Mouse (Mus musculus): ENCODE measurements around the gene Bcl11b. TPM values are rescaled to one million over a fixed set of nuclear protein-coding genes. Genes with fewer than 3 reads are reported as not detected.

Bcl11b gene
- polyA plus RNA-seq, 1 experiment: 22.3 TPM

DNA sequence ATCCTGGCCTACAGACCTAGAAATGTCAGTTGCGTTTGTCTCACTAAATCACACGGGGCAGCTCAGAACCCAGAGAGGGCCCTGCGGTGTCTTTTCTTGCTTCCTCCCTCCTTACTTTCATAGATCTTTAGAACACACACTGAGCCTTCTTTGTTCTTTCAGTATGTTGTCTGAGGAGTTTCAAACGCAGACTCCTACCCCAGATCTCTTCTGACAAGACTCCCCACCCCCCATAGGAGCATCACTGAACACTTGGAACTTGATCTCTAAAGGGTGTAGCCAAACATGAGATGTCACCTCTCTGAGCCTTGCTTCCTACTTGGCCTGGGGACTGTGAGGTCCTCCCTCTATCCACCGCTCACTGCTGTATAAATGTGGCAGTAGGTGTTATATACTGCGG is 82.2 kb downstream of the Bcl11b start:
- Histone ChIP-seq H3K36me3 (ENCODE audit: control insufficient read depth, insufficient read depth, low read length) (peaks cover 11% of the 10 kb centered on the region), H3K4me3 (ENCODE audit: low read depth, low read length) (no peak overlapping the region), H3K27me3 (ENCODE audit: control insufficient read depth, insufficient read depth, low read length) (no peaks in the 10 kb centered on the region), H3K4me1 (ENCODE audit: control insufficient read depth, insufficient read depth, insufficient read length, low read length) (no peaks in the 10 kb centered on the region; the same call in 1 of the 2 replicates), H3K27ac (ENCODE audit: insufficient read depth, low read depth, low read length) (no peak overlapping the region)
- TF ChIP-seq CTCF (IDR thresholded peaks at IDR 0.05; ENCODE audit: extremely low read depth, insufficient read length, insufficient replicate concordance, low read depth, low read length) (no peak), POLR2A (IDR thresholded peaks at IDR 0.05; ENCODE audit: low read depth, low read length) (no peak)
- 79% methylated on average over 6 of the region's 6 CpGs for WGBS

DNA sequence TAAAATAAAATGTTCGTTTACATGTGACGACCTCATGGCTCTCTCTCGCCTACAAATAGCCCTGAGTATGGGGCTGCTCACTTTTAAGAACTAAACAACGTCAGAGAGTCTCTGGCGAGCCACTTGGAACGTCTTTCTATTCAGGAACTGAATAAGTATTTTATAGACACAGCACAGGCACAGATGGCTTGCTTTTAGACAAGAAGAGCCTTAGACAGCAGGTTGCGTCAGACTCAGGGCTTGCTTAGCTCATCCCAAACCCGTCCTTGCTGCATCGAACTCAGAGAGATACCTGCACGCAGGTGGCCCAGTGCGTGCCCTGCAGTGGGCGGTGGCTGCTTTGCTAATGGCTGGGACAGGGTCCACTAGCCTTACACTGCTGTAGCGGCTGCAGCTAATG is 82.7 kb downstream of the Bcl11b start:
- TF ChIP-seq POLR2A (IDR thresholded peaks at IDR 0.05; ENCODE audit: low read depth, low read length) (no peak), CTCF (IDR thresholded peaks at IDR 0.05; ENCODE audit: extremely low read depth, insufficient read length, insufficient replicate concordance, low read depth, low read length) (no peak)
- no peaks in the 10 kb centered on the region; the same call in 1 of the 2 replicates for H3K4me1 ChIP-seq (ENCODE audit: control insufficient read depth, insufficient read depth, insufficient read length, low read length)
- H3K36me3 ChIP-seq (ENCODE audit: control insufficient read depth, insufficient read depth, low read length): peaks cover 16% of the 10 kb centered on the region
- H3K27ac ChIP-seq (ENCODE audit: insufficient read depth, low read depth, low read length): no peak overlapping the region
- 66% methylated on average over 13 of the region's 13 CpGs for WGBS
- no peaks in the 10 kb centered on the region for H3K27me3 ChIP-seq (ENCODE audit: control insufficient read depth, insufficient read depth, low read length)
- H3K4me3 ChIP-seq (ENCODE audit: low read depth, low read length): no peak overlapping the region

DNA sequence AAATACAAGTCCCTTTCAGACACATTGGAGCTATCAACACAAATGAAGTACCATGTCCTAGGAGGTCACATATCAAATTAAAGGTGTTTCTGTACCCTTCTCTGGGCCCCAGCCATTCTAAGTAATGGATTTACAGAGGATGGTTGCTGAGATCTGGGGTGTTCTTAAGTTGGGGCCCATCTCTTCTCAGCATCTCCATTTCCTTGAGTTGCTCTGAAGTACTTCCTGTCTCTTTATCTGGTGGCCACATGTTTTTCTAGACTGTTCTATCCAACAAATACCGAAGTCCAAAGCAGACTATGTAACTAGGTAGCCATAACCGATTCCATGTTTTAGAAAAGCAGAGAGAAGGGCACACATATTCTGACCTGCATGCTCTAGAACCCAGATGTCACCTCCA is 83.3 kb downstream of the Bcl11b start:
- peaks cover 22% of the 10 kb centered on the region for H3K36me3 ChIP-seq (ENCODE audit: control insufficient read depth, insufficient read depth, low read length)
- TF ChIP-seq CTCF (IDR thresholded peaks at IDR 0.05; ENCODE audit: extremely low read depth, insufficient read length, insufficient replicate concordance, low read depth, low read length) (no peak), POLR2A (IDR thresholded peaks at IDR 0.05; ENCODE audit: low read depth, low read length) (no peak)
- H3K27me3 ChIP-seq (ENCODE audit: control insufficient read depth, insufficient read depth, low read length): no peaks in the 10 kb centered on the region
- H3K4me1 ChIP-seq (ENCODE audit: control insufficient read depth, insufficient read depth, insufficient read length, low read length): no peaks in the 10 kb centered on the region; the same call in 1 of the 2 replicates
- H3K27ac ChIP-seq (ENCODE audit: insufficient read depth, low read depth, low read length): no peak overlapping the region
- no peak overlapping the region for H3K4me3 ChIP-seq (ENCODE audit: low read depth, low read length)
- 68% methylated on average over 2 of the region's 2 CpGs for WGBS

DNA sequence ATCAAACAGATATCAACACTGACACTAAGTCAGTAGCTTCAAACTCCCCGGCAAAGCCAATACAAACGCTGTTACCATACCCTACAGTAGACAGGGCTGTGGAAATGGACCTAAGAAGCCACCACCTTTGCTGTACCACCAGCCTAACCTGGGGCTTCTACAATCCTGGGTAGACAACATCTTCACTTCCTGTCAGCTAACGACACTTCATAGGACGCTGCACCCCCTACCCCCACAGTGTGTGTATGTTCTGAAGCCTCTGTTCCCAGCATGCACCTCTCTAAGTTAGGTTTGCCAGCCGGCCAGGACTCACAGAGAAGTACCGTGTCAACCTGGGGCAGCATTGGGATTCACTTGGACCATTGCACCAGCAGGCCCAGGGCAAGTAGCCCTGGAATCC is 84.6 kb downstream of the Bcl11b start:
- Histone ChIP-seq H3K4me1 (ENCODE audit: control insufficient read depth, insufficient read depth, insufficient read length, low read length) (no peaks in the 10 kb centered on the region; the same call in 1 of the 2 replicates), H3K27ac (ENCODE audit: insufficient read depth, low read depth, low read length) (no peak overlapping the region), H3K27me3 (ENCODE audit: control insufficient read depth, insufficient read depth, low read length) (no peaks in the 10 kb centered on the region), H3K36me3 (ENCODE audit: control insufficient read depth, insufficient read depth, low read length) (peaks cover 26% of the 10 kb centered on the region), H3K4me3 (ENCODE audit: low read depth, low read length) (no peak overlapping the region)
- WGBS: 93% methylated on average over 6 of the region's 6 CpGs
- TF ChIP-seq POLR2A (IDR thresholded peaks at IDR 0.05; ENCODE audit: low read depth, low read length) (no peak), CTCF (IDR thresholded peaks at IDR 0.05; ENCODE audit: extremely low read depth, insufficient read length, insufficient replicate concordance, low read depth, low read length) (no peak)

DNA sequence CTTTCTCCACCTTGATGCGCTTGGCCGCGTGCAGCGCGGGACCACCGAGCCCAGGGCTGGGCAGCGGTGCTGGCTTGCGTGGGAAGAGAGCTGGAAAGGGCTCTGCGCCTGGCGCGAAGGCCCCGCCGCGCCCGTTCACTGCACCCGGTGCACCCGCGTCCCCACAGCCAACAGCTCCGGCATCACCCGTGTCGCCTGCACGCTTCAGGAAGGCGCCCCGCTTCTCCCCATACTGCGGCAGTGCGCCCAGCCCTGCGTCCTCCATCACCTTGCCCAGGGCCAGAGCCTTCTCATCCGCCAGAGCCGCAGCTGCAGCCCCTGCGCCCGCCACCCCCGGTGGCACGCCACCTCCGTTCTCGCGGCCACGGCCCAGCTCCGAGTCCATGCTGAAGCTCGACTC is 87.4 kb downstream of the Bcl11b start:
- Histone ChIP-seq H3K27ac (ENCODE audit: insufficient read depth, low read depth, low read length) (no peak overlapping the region), H3K4me3 (ENCODE audit: low read depth, low read length) (no peak overlapping the region), H3K36me3 (ENCODE audit: control insufficient read depth, insufficient read depth, low read length) (peaks cover 28% of the 10 kb centered on the region), H3K4me1 (ENCODE audit: control insufficient read depth, insufficient read depth, insufficient read length, low read length) (no peaks in the 10 kb centered on the region; the same call in 1 of the 2 replicates), H3K27me3 (ENCODE audit: control insufficient read depth, insufficient read depth, low read length) (no peaks in the 10 kb centered on the region)
- WGBS: 97% methylated on average over 38 of the region's 39 CpGs
- TF ChIP-seq POLR2A (IDR thresholded peaks at IDR 0.05; ENCODE audit: low read depth, low read length) (no peak), CTCF (IDR thresholded peaks at IDR 0.05; ENCODE audit: extremely low read depth, insufficient read length, insufficient replicate concordance, low read depth, low read length) (no peak)

DNA sequence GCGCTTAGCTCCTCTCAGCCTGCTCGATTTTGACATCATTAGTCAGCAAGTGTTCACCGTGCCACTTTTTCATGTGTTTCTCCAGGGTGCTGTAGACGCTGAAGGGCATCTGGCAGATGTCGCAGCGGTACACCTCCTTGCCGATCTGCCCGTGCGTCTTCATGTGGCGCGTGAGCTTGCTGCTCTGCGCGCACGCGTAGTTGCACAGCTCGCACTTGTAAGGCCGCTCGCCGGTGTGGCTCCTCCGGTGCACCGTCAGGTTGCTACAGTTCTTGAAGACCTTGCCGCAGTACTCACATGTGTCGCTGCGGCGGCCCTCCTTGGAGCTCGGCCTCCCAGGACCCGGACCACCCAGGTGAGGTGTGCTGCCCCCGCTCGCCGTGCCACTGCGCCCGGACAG is 88.0 kb downstream of the Bcl11b start:
- Histone ChIP-seq H3K4me3 (ENCODE audit: low read depth, low read length) (no peak overlapping the region), H3K4me1 (ENCODE audit: control insufficient read depth, insufficient read depth, insufficient read length, low read length) (no peaks in the 10 kb centered on the region; the same call in 1 of the 2 replicates), H3K27me3 (ENCODE audit: control insufficient read depth, insufficient read depth, low read length) (no peaks in the 10 kb centered on the region), H3K36me3 (ENCODE audit: control insufficient read depth, insufficient read depth, low read length) (peaks cover 28% of the 10 kb centered on the region), H3K27ac (ENCODE audit: insufficient read depth, low read depth, low read length) (no peak overlapping the region)
- TF ChIP-seq POLR2A (IDR thresholded peaks at IDR 0.05; ENCODE audit: low read depth, low read length) (no peak), CTCF (IDR thresholded peaks at IDR 0.05; ENCODE audit: extremely low read depth, insufficient read length, insufficient replicate concordance, low read depth, low read length) (no peak)
- 97% methylated on average over 32 of the region's 32 CpGs for WGBS

DNA sequence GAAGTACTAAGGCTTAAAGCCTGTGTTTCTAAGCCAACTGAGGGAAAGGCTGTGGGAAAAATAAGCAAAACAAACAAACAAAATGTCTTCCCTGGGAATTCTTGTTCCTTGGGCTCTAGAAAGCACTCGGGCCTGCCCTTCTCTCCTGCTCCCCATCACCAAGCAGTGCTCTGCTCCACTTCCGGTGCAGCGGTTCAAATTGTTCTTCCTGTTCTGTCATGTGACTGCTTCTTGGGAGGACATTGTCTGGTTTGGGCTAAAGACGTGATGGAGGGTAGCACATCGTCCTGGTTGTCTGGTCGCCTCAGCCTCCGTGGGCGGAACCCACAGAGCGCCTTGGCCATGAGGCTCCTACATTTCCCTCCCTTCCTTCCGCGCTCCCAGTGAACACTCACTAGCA is 94.6 kb downstream of the Bcl11b start:
- no peak overlapping the region for H3K4me3 ChIP-seq (ENCODE audit: low read depth, low read length)
- H3K4me1 ChIP-seq (ENCODE audit: control insufficient read depth, insufficient read depth, insufficient read length, low read length): no peaks in the 10 kb centered on the region
- 75% methylated on average over 11 of the region's 11 CpGs for WGBS
- H3K27me3 ChIP-seq (ENCODE audit: control insufficient read depth, insufficient read depth, low read length): no peaks in the 10 kb centered on the region
- no peak for TF ChIP-seq POLR2A (IDR thresholded peaks at IDR 0.05; ENCODE audit: low read depth, low read length)
- no peak for TF ChIP-seq CTCF (IDR thresholded peaks at IDR 0.05; ENCODE audit: extremely low read depth, insufficient read length, insufficient replicate concordance, low read depth, low read length)
- no peak overlapping the region for H3K27ac ChIP-seq (ENCODE audit: insufficient read depth, low read depth, low read length)
- peaks cover 2% of the 10 kb centered on the region; the same call in 1 of the 2 replicates for H3K36me3 ChIP-seq (ENCODE audit: control insufficient read depth, insufficient read depth, low read length)

All from small intestine, adult 2 months (tissue).